Mouse (Mus musculus) urinary bladder, adult 2 months (tissue): Measurements from ENCODE around the gene Riok2. TPM values are rescaled to one million over a fixed set of nuclear protein-coding genes. Genes with fewer than 3 reads are reported as not detected.

Experiments used
- DNase-seq: peaks from one replicate; pipeline ENCODE4 v3.0.0; 2022; ENCODE audit warnings: low spot score
- polyA plus RNA-seq: library from polyadenylated mRNA; depleted of rRNA; stranded (reverse); fragments of >200 nt; gene quantifications from 2 replicates; pipeline ENCODE4 v1.2.3, GENCODE M21; 2012; rRNA removed

Gene Riok2
- polyA plus RNA-seq, 1 experiment = 32.0 TPM

DNA sequence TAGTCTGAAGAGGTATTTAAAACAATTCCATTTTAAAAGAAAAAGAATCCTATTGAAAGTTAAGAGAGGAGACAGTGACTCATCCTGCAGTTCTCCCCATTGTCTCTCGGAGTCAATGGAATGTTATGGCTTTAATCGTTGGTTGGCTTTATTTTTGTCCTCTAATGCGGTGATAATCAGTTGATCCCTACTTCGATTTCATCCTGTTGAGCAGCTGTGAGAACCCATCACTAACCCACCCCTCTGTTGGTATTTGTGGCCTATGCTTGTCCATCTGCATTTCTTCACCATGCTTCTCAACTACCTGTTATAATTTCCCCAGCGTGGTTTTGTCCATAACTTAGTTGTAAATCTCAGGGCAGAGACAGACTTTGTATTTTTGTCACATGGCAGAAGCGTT lies 34.0 kb downstream of the Riok2 start:
- no peak for DNase-seq

DNA sequence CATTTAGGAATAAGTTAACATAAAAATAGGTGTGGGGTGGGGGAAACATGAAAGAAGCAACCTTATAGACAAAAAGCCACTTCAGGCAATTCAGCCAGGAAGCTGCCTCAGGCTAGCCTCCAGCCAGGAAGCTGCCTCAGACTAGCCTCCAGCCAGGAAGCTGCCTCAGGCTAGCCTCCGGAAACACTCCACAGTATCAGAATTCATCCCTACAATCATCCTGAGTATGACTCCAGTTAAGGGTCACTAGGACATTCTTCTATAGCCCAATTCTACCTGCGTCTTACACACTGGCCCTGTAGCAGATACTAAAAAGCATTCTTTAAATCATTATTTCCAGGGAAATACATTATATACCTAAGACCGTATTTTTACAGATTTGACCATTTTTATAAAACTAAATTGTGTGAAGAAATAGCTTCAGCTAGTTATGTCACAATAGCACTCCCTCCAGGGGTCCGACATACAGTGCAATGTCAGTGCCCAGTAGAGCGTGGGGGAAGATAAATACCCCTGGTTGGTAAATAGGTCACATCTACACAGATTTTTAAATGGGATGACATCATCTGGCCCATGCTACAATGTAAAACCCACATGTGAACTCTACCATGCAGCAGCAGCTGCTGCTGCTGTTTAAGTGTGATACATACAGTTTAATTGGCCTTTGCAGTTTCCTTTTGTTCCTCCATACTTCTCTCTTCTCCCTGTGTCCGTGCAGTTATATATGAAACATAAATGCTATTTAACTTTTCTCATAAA lies 34.8 kb downstream of the Riok2 start:
- DNase-seq = no peak

DNA sequence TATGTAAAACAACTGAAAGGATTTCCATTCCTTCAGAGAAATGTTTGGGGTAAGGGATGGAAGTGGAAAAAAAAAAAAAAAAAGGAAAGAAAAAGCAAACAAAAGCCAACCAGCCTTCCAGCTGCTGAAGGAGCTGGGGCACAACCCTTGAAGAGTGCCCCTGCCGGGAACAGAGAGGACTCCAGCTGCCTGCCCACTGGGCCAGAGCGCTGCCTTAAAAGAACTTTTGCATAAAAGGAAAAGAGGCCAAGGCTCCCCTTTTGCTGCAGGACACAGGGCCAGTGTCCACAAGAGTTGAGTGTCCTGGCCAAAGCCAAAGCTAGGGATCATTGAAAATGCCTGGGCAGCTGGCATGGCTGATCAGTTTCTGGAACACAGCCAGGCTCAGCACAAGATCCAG lies 35.5 kb downstream of the Riok2 start:
- no peak for DNase-seq

DNA sequence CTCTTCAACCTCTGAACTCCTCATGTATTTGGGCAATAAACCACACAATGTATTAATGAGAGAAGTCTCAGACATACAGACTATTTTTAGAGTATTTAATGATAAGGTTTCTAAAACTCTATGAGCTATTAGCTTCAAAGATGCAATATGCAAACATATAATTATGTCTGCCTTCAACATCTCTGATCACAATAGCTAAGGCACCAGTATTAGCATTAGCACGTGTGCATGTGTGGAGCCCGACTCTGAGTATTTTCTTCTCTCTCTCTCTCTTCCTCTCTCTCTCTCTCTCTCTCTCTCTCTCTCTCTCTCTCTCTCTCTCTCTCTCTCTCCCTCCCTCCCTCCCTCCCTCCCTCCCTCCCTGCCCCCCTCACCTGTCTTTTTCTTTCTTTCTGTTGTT lies 37.3 kb downstream of the Riok2 start:
- no peak for DNase-seq

DNA sequence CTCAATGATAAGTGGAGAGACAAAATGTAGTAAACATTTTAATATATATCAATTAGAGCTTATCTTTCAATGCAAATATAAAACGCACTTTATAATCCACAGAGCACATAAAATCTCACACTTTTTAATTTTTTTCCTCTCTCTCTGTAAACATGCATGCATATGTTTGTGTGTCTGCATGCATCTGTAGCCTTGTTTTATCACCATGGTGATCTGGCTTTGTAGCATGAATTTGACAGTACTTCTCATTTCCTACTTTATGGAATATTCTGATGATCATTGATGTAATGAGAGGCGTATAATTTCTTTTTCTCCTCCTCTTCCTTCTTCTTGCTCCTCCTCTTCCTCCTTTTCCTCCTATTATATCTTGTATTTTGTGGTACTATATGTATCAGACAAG lies 38.1 kb downstream of the Riok2 start:
- no peak for DNase-seq

DNA sequence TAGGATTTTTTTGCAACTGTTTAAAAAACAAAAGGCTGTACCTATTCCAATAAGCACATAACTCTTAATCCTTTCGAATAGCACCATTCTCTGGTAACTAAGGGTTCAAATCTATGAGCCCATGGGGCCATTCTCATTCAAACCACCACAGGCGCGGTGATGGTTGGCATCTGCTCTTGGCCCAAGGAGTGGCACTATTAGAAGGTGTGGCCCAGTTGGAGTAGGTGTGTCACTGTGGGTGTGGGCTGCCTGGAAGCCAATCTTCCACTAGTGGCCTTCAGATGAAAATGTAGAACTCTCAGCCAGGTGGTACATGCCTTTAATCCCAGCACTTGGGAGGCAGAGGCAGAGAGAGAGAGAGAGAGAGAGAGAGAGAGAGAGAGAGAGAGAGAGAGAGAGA lies 40.1 kb downstream of the Riok2 start:
- DNase-seq = no peak

DNA sequence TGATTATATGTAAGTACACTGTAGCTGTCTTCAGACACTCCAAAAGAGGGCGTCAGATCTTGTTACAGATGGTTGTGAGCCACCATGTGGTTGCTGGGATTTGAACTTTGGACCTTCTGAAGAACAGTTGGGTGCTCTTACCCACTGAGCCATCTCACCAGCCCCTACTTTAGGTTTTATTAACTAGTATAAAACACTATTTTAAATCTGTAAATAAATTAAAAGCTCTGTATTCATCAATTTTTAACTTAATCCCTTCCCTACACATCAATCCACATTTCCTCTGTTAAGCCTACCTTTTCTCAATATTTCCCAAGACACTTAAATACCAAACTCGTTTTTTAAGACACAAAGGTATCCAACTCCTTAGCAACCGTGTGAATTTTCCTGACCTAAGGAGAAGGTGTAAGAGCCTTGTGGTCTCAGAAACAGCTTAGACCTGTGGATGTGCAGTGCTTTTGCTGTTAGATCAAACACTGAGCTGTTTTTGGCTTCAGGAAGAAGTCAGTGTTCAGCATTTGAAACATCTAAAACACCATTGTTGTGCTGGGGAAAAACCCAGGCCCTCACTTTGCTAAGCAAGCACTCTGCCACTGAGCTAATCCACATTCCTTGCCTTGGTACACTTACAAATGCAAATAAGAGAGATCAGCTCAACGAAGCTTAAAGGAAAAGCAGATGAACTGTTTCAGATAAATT lies 50.6 kb downstream of the Riok2 start:
- DNase-seq = no peak

DNA sequence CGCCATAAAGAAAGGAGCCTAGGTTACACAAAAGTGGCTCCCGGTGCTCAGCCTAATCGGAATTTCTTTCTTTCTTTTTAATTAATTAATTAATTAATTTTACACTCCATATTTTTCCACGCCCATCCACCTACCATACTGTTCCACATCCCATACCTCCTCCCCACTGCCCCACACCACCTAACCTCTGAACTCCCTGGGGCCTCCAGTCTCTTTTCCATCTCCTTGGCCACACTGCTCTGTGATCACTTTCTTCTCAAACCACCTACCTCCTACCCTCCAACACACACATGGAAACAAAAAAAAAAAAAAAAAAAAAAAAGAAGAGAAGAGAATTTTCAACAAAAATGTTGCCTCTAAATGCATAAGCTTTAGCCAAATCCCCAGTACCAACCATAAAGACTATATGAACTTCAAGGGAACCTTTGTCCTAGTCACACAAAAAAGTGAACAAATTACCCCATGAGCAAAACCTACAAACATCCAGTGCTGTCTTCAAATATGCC lies 51.3 kb downstream of the Riok2 start:
- no peak for DNase-seq

DNA sequence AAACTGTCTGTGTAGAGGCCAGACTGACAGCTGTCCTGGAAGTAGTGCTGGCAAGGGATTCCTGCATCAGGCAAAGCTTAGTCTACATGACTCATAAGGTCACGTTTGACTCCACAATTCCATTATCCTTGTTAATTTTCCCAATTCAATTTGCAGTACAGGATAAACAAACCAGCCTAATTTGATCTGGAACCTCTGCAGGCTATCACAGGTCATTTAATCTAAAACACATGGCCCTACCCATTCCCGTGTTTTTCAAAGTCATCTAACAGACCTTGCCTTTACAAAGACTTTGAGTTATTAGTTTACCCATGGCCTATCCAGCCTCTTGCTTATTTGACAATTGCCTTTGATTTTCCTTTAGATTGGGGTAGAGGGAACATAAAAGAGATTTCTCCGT lies 51.8 kb downstream of the Riok2 start:
- DNase-seq = no peak

DNA sequence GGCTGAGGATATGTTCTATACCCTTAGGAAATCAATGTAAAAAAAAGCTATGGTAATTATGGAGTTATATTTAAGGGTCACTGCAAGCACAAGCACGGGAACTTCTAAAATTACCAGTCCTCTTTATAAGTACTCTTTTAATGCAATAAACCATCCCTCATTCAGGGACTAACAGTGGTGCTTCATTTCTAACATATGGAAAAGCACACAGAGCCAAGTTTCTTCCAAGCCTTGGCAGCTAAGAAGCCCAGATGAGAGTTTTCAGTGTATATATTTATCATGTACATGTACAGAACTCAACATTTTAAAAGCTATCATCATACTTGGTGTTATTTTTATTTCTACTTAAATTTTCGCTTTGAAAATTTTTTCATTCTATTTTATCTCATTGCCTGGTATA lies 54.8 kb downstream of the Riok2 start:
- DNase-seq = no peak

DNA sequence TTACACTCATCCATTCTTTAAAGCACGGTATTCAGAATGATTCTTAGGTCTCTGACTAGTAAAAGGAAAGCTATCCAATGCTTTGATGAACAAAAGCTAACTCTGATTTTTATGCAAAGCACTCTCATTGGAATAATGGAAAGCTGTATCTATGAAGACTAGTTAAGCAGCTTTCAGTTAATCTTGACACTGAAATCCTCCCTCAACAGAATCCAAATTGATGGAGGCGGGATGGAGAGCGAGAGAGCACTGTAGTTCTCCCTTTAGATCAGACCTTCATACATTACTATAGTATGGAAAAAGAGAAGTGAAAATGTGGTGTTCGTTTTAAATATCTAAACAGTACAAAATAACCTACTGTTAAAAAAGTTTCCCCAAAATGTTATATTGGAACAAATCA lies 59.6 kb downstream of the Riok2 start:
- DNase-seq = no peak

DNA sequence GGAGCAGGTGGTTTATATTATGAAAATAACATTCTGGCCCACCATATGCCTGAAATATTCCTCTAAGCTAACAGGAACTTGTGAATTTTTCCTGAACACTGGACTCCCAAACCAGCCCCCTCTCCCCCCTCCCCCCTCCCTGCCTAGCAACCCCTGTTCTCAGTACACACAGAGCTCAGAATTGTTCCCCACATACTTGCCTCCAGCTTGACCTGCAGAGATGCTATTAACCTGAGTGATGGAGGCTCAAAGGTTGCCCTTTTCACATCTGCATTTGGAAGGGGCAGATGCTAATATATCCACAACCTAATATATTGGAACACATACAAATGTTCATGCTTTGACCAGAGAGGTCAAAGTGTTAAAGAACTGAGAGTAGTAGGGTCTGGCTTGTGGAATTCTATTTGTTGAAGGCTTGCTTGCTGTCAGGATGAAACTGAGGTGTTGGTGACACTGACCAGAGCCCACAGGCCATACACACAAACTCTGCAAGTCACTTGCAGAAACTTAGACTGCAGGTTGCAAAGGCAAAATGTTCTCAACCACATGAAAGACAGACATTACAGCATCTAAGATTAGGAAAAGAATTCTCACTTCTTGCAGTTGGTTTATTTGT lies 64.6 kb downstream of the Riok2 start:
- DNase-seq = no peak

DNA sequence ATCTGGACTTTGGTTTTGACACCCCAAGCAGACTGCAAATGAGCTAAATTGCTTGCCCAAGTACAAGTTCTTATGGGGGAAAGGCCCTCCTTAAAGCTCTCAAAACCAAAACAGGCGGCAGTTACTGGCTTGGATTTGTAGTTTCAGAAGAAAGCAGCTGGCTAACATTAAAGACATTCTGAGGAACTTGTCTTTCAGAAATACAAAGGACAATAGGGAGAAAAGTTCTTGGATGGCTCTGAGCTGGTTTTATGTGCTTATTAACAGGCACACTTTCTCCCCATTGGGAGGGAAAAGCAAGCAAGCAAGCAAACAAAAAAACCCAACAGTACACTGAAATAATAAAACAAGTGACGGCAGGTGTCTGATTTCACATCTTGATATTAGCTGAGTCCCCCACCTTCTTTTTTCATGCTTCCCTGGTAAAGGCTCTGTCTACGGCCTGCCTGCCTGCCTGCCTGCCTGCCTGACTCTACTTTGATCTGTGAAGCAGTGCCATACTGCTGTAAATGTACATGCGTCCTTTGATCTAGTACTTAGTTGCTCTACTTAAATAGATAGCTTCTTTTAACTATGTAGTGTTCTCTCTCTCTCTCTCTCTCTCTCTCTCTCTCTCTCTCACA lies 67.9 kb downstream of the Riok2 start:
- no peak for DNase-seq

DNA sequence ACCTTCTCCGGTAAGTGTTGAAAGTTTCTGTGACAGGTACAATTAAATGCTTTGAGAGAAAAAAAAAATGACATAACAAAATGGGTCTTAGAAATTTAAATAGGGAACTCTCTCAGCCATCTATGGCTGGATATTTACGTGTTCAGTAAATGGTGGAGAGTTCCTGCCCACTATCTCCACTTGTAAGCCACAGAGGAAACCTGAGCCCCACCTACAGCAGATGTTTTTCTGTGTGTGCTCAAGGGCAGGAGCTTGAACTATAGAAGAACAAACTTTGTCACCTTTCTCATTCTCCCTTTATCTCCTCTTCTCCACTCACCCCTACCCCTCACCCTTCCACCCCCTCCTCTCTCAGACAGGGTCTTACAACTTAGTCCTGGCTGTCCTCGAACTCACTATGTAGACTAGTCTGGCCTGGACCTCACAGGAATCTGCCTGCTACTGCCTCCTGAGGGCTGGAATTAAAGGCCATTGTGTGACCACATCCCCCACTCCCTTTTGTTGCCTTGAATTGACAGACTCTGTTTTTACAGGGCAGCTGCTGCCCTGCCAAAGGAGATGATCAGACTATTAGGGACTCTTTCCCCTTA lies 70.3 kb downstream of the Riok2 start:
- no peak for DNase-seq

Other genes with a start within 250 kb of the Riok2 start
- 1.6 and 1.8 TPM in 2 replicates for gene Lix1, start 28.4 kb downstream of the Riok2 start, polyA plus RNA-seq